Mouse (Mus musculus) forebrain, embryonic 14.5 days (tissue): Measurements from ENCODE around the gene Tmcc1. TPM values are rescaled to one million over a fixed set of nuclear protein-coding genes. Genes with fewer than 3 reads are reported as not detected.

Experiments
- ATAC-seq: fragments of 200-750 bp; cut with Nextera tagmentation; 2 replicates; pipeline ENCODE4 v1.8.0; 2017; ENCODE audit warnings: mild to moderate bottlenecking, moderate library complexity
- DNase-seq: peaks from one replicate; pipeline ENCODE4 v3.0.0-alpha.2; 2015; ENCODE audit warnings: low spot score
- H3K27ac ChIP-seq: fragments of 300-500 bp; sonication (generic); 2 replicates; pipeline ENCODE4 v1.5.1; 2014; ENCODE audit warnings: low read depth, mild to moderate bottlenecking, control low read depth, low read length, moderate library complexity
- H3K27me3 ChIP-seq: fragments of 300-500 bp; sonication (generic); replicated peaks from 2 replicates; pipeline ENCODE4 v1.6.1; 2014; ENCODE audit warnings: low read length, control low read depth, mixed read lengths; ENCODE audit not compliant: control insufficient read depth, insufficient read depth
- H3K36me3 ChIP-seq: fragments of 300-500 bp; sonication (generic); 2 replicates; pipeline ENCODE4 v1.6.1; 2014; ENCODE audit warnings: low read length, control low read depth; ENCODE audit not compliant: control insufficient read depth, insufficient read depth
- H3K4me1 ChIP-seq: fragments of 300-500 bp; sonication (generic); 2 replicates; pipeline ENCODE4 v1.6.1; 2014; ENCODE audit warnings: antibody characterized with exemption, low read length, control low read depth; ENCODE audit not compliant: control insufficient read depth, insufficient read depth
- H3K4me2 ChIP-seq: fragments of 300-500 bp; sonication (generic); 2 replicates; pipeline ENCODE4 v1.6.1; 2014; ENCODE audit warnings: mild to moderate bottlenecking, control low read depth, low read length
- H3K4me3 ChIP-seq: fragments of 300-500 bp; sonication (generic); 2 replicates; pipeline ENCODE4 v1.5.1; 2014; ENCODE audit warnings: low read depth, low read length, control low read depth
- H3K9ac ChIP-seq: fragments of 300-500 bp; sonication (generic); 2 replicates; pipeline ENCODE4 v1.6.1; 2014; ENCODE audit warnings: mild to moderate bottlenecking, low read length, control low read depth, moderate library complexity
- H3K9me3 ChIP-seq: fragments of 300-500 bp; sonication (generic); replicated peaks from 2 replicates; pipeline ENCODE4 v1.6.1; 2016; ENCODE audit warnings: low read length, control low read depth, mixed read lengths; ENCODE audit not compliant: control insufficient read depth
- WGBS: fragments of 180-500 bp; shearing (Covaris S2); extraction: QIAGEN DNeasy Blood & Tissue Kit; methylation state at CpG from one replicate; pipeline ENCODE4 v1.1.7; 2014; 5-methylcytosine and 5-hydroxymethylcytosine counted together
- polyA plus RNA-seq: library from polyadenylated mRNA; unstranded; fragments of >200 nt; fragmentation: Nextera tagmentation; extraction: Ambion mirVana; gene quantifications from 2 replicates; pipeline ENCODE4 v1.2.1, GENCODE M21; 2014

Gene Tmcc1
- polyA plus RNA-seq, 1 experiment from 2014 or later: 22.7 TPM

- Histone ChIP-seq H3K36me3 (no peaks in the 10 kb centered on the region), H3K4me2 (no peak overlapping the region), H3K9ac (peak overlapping the region; percentile 25; the same call in 1 of the 2 replicates), H3K27ac (no peak overlapping the region), H3K4me1 (peaks cover 2% of the 10 kb centered on the region; the same call in 1 of the 2 replicates), H3K9me3 (no peaks in the 10 kb centered on the region), H3K27me3 (no peaks in the 10 kb centered on the region), H3K4me3 (no peak overlapping the region)
- WGBS: 77% methylated on average over 9 of the region's 9 CpGs
- DNase-seq: no peak
- no peak for ATAC-seq
These were observed 207.7 kb downstream of the Tmcc1 start for GRCm38 (mm10) chr6:115985622-115986021.

GRCm38 (mm10) chr6:115984580-115984979 lies 208.7 kb downstream of the Tmcc1 start:
- Histone ChIP-seq H3K36me3 (no peaks in the 10 kb centered on the region), H3K9me3 (no peaks in the 10 kb centered on the region), H3K4me1 (peaks cover 2% of the 10 kb centered on the region; the same call in 1 of the 2 replicates), H3K27ac (no peak overlapping the region), H3K27me3 (no peaks in the 10 kb centered on the region), H3K4me3 (no peak overlapping the region), H3K4me2 (no peak overlapping the region), H3K9ac (no peak overlapping the region)
- WGBS: 56% methylated on average over 7 of the region's 7 CpGs
- DNase-seq (no peak), ATAC-seq (no peak)

- Histone ChIP-seq H3K36me3 (no peaks in the 10 kb centered on the region), H3K4me3 (no peak overlapping the region), H3K27ac (no peak overlapping the region), H3K9ac (no peak overlapping the region), H3K4me1 (peaks cover 2% of the 10 kb centered on the region; the same call in 1 of the 2 replicates), H3K9me3 (no peaks in the 10 kb centered on the region), H3K4me2 (no peak overlapping the region), H3K27me3 (no peaks in the 10 kb centered on the region)
- ATAC-seq: no peak
- no peak for DNase-seq
- 68% methylated on average over 12 of the region's 12 CpGs for WGBS
These were observed 209.8 kb downstream of the Tmcc1 start for GRCm38 (mm10) chr6:115983306-115984038.

- no peak for ATAC-seq
These were observed 210.4 kb downstream of the Tmcc1 start for GRCm38 (mm10) chr6:115982889-115983288.

GRCm38 (mm10) chr6:115978596-115978995 lies 214.7 kb downstream of the Tmcc1 start:
- no peak overlapping the region for H3K4me2 ChIP-seq
- H3K9me3 ChIP-seq: no peaks in the 10 kb centered on the region
- DNase-seq: no peak
- no peak overlapping the region for H3K27ac ChIP-seq
- no peak overlapping the region for H3K4me3 ChIP-seq
- H3K27me3 ChIP-seq: no peaks in the 10 kb centered on the region
- WGBS: 60% methylated on average over 8 of the region's 8 CpGs
- H3K4me1 ChIP-seq: 0 out of 2 replicates have a peak, but pooled peaks cover 5% of the 10 kb centered on the region
- no peak overlapping the region for H3K9ac ChIP-seq
- ATAC-seq: no peak
- 0 out of 2 replicates have a peak, but pooled peaks cover 2% of the 10 kb centered on the region for H3K36me3 ChIP-seq

More at GRCm38 (mm10) chr6:115982889-115983288, 210.4 kb downstream of the Tmcc1 start:
- Histone ChIP-seq H3K9me3 (no peaks in the 10 kb centered on the region), H3K27me3 (no peaks in the 10 kb centered on the region), H3K36me3 (no peaks in the 10 kb centered on the region), H3K4me2 (no peak overlapping the region), H3K9ac (no peak overlapping the region), H3K4me1 (peaks cover 2% of the 10 kb centered on the region; the same call in 1 of the 2 replicates), H3K27ac (no peak overlapping the region), H3K4me3 (no peak overlapping the region)
- DNase-seq: no peak
- WGBS: 63% methylated on average over 7 of the region's 7 CpGs

DNA sequence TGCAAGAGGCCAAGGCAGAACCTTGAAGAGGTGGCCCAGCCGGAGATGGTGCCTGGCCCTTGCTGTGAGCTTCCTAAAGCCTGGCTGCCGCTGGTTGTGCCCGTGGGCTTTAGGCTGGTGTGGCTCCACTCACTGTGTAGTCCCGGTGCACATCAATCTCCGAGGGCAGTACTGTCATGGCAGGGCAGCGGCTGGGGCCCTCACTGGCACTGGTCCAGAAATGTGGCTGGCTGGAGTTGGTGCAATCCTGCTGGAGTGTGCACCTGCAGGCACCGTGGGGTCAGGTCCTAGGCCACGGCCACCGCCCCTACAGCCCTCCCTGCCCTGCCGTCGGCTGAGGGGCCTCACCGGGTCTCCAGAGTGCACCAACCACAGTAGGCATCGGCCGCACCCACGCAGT lies 215.5 kb downstream of the Tmcc1 start:
- 92% methylated on average over 15 of the region's 15 CpGs for WGBS
- DNase-seq: no peak

GRCm38 (mm10) chr6:115975606-115976005 lies 217.7 kb downstream of the Tmcc1 start:
- Histone ChIP-seq H3K27ac (no peak overlapping the region), H3K9ac (no peak overlapping the region), H3K27me3 (no peaks in the 10 kb centered on the region), H3K4me2 (no peak overlapping the region), H3K4me1 (peaks cover 14% of the 10 kb centered on the region), H3K36me3 (0 out of 2 replicates have a peak, but pooled peaks cover 2% of the 10 kb centered on the region), H3K4me3 (no peak overlapping the region), H3K9me3 (no peaks in the 10 kb centered on the region)
- WGBS: 82% methylated on average over 8 of the region's 8 CpGs
- ATAC-seq (no peak), DNase-seq (no peak)

More for the DNA sequence above, 215.5 kb downstream of the Tmcc1 start:
- no peak for ATAC-seq
- Histone ChIP-seq H3K9me3 (no peaks in the 10 kb centered on the region), H3K36me3 (0 out of 2 replicates have a peak, but pooled peaks cover 2% of the 10 kb centered on the region), H3K4me3 (no peak overlapping the region), H3K4me2 (no peak overlapping the region), H3K27ac (no peak overlapping the region), H3K27me3 (no peaks in the 10 kb centered on the region), H3K9ac (no peak overlapping the region), H3K4me1 (0 out of 2 replicates have a peak, but pooled peaks cover 5% of the 10 kb centered on the region)

DNA sequence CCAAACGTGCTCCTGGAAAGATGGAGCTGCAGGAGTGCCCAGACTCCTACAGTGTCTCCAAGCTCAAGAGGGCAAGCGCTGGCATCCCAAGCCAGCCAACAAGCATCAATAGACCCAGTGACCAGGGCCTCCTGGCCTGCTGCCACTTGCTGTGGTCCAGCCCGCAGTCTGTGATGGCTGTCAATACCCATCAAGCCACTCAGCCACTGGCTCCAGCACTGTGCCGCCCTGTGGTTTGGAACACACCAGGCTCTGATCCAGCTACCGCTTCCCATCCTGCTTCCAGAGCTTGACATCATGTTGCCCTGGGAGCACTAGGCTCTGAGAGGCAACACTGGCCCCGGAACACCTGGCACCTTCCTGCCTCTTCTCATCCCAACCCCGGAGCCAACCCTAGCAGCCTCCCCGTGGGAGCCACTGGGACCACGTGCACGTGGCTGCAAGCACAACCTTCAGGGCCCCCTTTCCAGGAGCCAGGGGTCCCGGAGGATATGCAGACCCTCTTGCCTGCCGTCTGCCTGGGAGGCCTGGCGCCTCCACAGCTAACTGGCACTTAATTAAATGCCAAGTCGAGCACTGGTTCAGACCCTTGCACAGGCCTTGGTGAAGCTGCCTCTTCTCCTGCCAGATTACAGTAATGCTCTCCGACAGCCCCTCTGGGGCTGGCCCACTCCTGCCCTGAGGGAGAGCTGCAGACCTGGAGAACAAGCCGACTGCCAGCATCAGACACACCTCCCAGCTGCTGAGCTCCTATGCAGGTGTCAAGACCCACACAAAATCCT lies 219.2 kb downstream of the Tmcc1 start:
- peaks cover 14% of the 10 kb centered on the region for H3K4me1 ChIP-seq
- H3K27ac ChIP-seq: no peak overlapping the region; the same call in 1 of the 2 replicates
- DNase-seq: no peak
- H3K27me3 ChIP-seq: no peaks in the 10 kb centered on the region
- ATAC-seq: no peak
- no peak overlapping the region for H3K9ac ChIP-seq
- H3K4me2 ChIP-seq: no peak overlapping the region
- 73% methylated on average over 16 of the region's 16 CpGs for WGBS
- no peak overlapping the region for H3K4me3 ChIP-seq
- H3K9me3 ChIP-seq: no peaks in the 10 kb centered on the region
- 0 out of 2 replicates have a peak, but pooled peaks cover 2% of the 10 kb centered on the region for H3K36me3 ChIP-seq
